Mouse (Mus musculus): Measurements from ENCODE around the gene Ctu2.

The Ctu2 gene

DNA sequence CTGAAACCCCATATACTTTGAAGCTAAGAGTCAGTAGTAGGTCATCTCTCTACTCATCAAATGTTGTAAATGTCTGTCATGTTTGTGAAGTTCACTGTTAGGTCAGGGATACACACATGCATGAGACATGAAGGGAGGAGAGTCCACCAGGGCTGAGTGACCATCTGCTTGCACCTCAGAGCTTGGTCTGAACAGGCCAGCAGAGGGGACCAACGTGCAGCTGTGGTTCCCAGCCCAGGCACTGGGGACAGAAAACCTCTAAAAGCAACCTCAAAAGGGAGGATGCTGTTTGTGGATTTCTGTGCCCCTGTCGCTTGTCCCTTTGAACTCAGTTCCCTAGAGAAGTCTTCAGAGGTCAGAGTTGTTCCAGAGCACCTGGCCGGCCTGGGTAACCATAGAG, 30.7 kb upstream of the Ctu2 start:
- in situ Hi-C loops (cut with MboI, MseI): no loop called here

DNA sequence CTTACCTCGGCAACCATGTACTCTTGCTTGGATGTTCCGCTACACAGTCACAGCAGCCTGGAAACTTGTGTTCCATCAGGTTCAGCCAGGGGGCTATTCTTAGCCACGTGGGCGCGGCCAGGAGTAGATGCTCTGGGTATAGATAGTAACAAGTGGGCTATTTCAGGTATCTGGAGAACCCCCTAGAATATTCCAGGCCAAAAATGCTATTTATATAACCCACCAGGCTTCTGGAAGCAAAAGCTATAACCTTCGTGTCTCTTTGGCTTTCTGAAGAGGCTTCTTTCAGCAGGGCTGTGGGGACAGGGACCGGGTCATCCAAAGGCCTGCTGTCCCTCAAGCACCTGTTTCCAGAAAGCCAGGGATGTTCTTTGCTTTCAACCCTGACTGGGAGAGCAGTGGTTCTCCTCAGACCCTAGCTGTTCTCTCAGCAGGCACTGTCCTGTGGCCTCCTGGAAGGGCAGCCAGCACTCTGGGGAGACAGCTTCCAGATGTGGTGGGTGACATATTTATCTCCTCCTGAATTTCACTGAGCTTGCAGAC, 24.7 kb upstream of the Ctu2 start:
- in situ Hi-C loops (cut with MboI, MseI): no loop called here

GRCm38 (mm10) chr8:122452154-122452553, 23.8 kb upstream of the Ctu2 start:
- in situ Hi-C loops (cut with MboI, MseI): no loop called here

- in situ Hi-C loops (cut with MboI, MseI): no loop called here
Measured at GRCm38 (mm10) chr8:122454409-122454808, 21.5 kb upstream of the Ctu2 start.

DNA sequence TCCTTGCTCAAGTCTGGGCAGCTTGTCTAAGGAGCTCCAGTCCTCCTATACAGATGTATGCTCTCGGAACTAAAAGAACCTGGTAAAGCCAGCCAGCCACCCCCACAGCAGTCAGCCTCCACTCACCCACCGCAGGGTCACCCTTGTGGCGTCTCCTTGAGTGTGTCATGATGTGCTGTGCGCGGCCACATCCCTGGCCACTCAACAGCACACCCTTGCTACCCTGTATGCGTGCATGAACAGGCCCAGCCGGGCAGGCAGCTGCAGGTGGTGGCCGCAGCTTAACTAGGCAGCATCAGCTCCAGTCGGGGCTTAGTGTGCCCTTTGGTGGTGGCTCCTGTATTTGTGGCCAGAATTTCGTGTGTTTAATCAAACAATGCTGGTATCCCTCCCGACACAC, 18.8 kb upstream of the Ctu2 start:
- in situ Hi-C loops (cut with MboI, MseI): no loop called here

GRCm38 (mm10) chr8:122459218-122459900, 16.6 kb upstream of the Ctu2 start:
- in situ Hi-C loops (cut with MboI, MseI): no loop called here

DNA sequence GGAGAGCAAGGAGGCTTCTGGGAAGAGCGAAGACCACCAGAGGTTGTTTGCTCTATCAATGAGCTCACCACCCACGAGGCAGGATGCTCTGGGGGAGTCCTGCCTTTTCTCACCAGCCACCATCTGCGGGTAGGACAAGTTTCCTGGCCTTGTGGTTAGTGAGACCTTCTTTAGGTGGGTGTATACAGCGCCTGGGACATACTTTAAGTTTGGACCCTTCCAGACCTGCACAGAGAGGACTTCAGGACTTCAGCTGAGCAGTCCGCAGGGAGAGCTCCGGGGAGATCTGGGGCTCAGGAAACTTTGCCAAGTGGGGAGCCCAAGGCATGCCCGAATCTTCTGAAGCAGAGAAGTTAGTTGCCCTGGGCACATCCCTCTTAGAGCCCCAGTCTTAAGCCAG, 16.0 kb upstream of the Ctu2 start:
- in situ Hi-C loops (cut with MboI, MseI): no loop called here

GRCm38 (mm10) chr8:122460524-122461472, 15.1 kb upstream of the Ctu2 start, which contains the start of gene Snai3:
Gene Snai3, minus strand, starts transcription at chr8:122460733.
- in situ Hi-C loops (cut with MboI, MseI): no loop called here

GRCm38 (mm10) chr8:122461473-122462148, 14.3 kb upstream of the Ctu2 start:
- in situ Hi-C loops (cut with MboI, MseI): no loop called here

- in situ Hi-C loops (cut with MboI, MseI): no loop called here
Measured at GRCm38 (mm10) chr8:122462510-122462909, 13.4 kb upstream of the Ctu2 start.

GRCm38 (mm10) chr8:122463651-122464640, 12.0 kb upstream of the Ctu2 start:
- in situ Hi-C loops (cut with MboI, MseI): no loop called here

DNA sequence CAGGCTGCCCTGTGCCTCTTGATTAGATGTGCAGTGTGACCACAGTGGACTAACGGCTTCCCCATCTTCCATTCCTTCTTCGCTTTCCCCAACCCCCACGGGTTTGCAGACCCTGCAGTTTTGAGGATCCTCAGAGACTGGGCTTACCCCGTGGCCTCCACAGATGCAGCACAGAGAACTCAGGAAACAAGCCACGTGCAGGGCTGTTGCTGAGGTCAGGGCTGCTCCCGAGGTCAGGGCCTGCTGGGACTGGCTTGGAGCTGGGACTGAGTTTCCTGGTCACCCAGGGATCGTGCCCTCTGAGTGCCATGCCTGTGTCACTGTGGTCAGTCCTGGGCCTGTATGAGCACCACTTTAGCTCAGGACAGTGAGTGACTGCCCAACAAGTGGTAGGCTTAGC, 11.0 kb upstream of the Ctu2 start:
- in situ Hi-C loops (cut with MboI, MseI): no loop called here

DNA sequence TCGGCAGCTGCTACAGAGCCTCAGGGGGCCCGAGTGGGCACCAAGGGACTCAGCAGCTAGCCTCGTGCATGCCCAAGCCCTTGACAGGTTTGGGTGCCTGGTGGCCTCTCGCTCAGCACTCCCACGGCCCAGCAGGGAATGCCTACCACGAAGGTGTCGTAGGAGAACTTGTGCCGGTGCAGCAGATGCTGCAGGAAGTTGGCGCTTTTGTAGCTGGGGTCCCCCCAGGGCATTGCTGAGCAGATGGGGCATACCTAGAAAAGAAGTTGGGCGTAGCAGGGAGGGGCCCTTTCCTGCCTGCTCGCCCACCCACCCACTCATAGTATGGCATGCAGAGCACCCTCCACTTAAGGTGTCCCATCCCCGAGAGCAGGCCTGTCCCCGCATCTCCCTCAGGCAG, 8.1 kb upstream of the Ctu2 start:
- in situ Hi-C loops (cut with MboI, MseI): no loop called here

GRCm38 (mm10) chr8:122469407-122469806, 6.5 kb upstream of the Ctu2 start:
- in situ Hi-C loops (cut with MboI, MseI): no loop called here

DNA sequence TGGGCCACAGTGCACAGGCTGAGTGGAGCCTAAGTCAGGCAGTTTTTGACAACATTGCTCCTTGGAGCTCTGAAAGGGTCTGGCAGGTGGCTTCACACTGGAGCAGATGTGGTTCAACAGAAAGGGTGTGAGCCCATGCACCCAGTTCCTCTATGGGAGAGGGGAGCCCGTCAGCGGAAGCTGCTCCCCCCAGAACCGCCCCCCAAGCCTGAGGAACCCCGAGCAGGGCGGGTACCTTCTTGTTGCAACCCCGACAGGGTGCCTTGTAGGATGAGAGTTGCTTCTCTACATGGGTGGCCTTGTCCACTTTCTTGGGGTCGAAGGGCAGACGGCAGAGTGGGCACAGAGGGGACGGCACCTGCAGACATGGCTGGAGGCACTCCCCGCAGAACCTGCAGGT, 6.0 kb upstream of the Ctu2 start:
- in situ Hi-C loops (cut with MboI, MseI): loop anchor here (5.0 kb wide), 1 partner anchor 33 kb away; no protein-coding TSS in a partner anchor

GRCm38 (mm10) chr8:122470691-122471090, 5.3 kb upstream of the Ctu2 start:
- in situ Hi-C loops (cut with MboI, MseI): loop anchor here (5.0 kb wide), 1 partner anchor 33 kb away; no protein-coding TSS in a partner anchor

GRCm38 (mm10) chr8:122473911-122474421, 2.0 kb upstream of the Ctu2 start:
- in situ Hi-C loops (cut with MboI, MseI): loop anchor here (5.0 kb wide), 1 partner anchor 37 kb away; no protein-coding TSS in a partner anchor

DNA sequence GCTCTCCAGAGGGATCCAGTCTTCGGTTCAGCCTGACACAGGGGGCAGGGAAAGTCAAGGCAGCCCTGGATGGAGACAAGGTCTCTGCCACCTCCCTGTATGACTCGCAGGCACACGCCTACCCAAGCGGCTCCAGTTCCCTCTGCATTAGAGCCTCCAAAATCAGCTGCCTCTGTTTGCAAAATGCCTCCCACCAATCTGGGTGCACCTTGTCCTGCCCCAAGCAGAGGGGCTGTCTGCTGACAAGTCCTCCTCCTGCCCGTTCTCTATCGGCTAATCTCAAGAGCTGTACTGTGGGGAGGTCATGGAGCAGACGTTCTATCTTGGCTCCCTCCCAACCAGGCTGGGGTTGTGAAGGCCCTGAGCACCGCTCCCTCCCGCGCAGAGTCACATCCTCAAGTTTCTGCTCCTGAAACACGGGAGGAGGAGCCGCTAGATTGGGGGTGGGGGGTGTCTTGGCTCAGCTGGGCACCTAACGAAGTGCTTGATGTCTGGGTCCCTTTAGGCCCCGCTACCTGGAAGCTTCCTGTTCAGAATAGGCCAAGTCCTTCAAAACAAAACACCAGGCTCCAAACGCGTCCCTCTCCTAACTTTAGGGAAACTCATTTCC, 887 bp upstream of the Ctu2 start:
- in situ Hi-C loops (cut with MboI, MseI): loop anchor here (5.0 kb wide), 1 partner anchor 38 kb away; no protein-coding TSS in a partner anchor

- in situ Hi-C loops (cut with MboI, MseI): no loop called here
Measured at GRCm38 (mm10) chr8:122482448-122482847, 6.5 kb downstream of the Ctu2 start.

- in situ Hi-C loops (cut with MboI, MseI): no loop called here
Measured at GRCm38 (mm10) chr8:122483877-122484276, 7.9 kb downstream of the Ctu2 start.

Data from T-helper 2 cell (primary cell).